Comparison of ENCODE assay signal across 21 mouse cellular contexts in the genomic region with DNA sequence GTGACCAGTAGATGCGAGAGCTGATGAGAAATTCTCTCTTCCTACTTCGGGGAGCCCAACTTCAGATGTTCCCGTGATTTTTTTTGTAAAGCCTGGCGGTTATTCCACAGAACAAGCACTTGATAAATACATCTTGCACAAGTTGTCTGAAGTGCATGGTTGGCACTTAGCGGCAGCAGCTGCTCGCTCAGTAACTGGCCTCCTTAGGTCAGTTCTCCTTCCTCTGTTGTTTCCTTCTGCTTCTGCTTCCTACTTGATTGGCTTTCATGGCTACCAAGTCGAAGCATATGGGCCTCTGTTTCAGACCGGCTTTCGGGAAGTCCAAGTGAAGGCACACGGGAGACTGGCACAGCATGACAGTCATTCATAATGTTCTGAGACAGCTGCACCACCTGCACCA.
DNase-seq lines count a peak whose midpoint lies in the region; ATAC-seq lines count a peak whose summit lies in the region.
"Had no signal": no experiment of that assay in that cellular context is flagged by ENCODE, and none has a peak within 500 bp of the region (broad histone marks: within the 10 kb centered on the region; RNA-seq: fewer than 3 reads in every experiment).

No protein-coding gene starts in this region.

- no peaks in the 10 kb centered on the region for H3K36me3 ChIP-seq in heart, embryonic 10.5 days
- H3K36me3 ChIP-seq: forebrain, embryonic 12.5 days; limb, embryonic 10.5 days; liver, embryonic 13.5 days; neural tube, embryonic 13.5 days had no signal

- no peaks in the 10 kb centered on the region for H3K9me3 ChIP-seq in heart, embryonic 10.5 days
- H3K9me3 ChIP-seq: forebrain, embryonic 12.5 days; limb, embryonic 10.5 days; liver, embryonic 13.5 days; neural tube, embryonic 13.5 days had no signal

- no peak overlapping the region for H3K27ac ChIP-seq in heart, embryonic 10.5 days
- H3K27ac ChIP-seq: heart, adult 2 months; hindbrain, postnatal 0 days; kidney, postnatal 0 days; layer of hippocampus, adult 2 months; limb, embryonic 10.5 days; liver, embryonic 13.5 days; neural tube, embryonic 13.5 days had no signal

- peaks cover 16% of the 10 kb centered on the region for H3K4me1 ChIP-seq in heart, embryonic 10.5 days
- H3K4me1 ChIP-seq: limb, embryonic 10.5 days; liver, embryonic 13.5 days; megakaryocyte, embryonic 14.5 days had no signal

- peak; percentile 7 to 21 for DNase-seq in heart, adult 9 months (ENCODE audit: low spot score in 2 of 2)
- no peak for DNase-seq in heart, embryonic 10.5 days (ENCODE audit: low spot score)
- peak; percentile 20 for DNase-seq in brain, adult 2 months (ENCODE audit: low read depth, low spot score)
- DNase-seq in lung, postnatal 10 days, result peak; percentile 21
- DNase-seq in layer of hippocampus, postnatal 36 days, result no peak
- DNase-seq: cerebellum, adult 11 months; heart, postnatal 10 days; kidney, adult 11 months; liver, embryonic 13.5 days; thymus, postnatal 36 days had no signal

- H3K27me3 ChIP-seq in heart, embryonic 10.5 days (ENCODE audit: insufficient read depth, poor library complexity, severe bottlenecking), result no peaks in the 10 kb centered on the region
- H3K27me3 ChIP-seq: forebrain, embryonic 12.5 days; liver, embryonic 13.5 days; neural tube, embryonic 13.5 days; Patski had no signal

- peak; percentile 55 for ATAC-seq in monocyte, adult 5-6 weeks (replicated peaks; ENCODE audit: insufficient number of reproducible peaks, low FRiP score, low TSS enrichment, poor library complexity, severe bottlenecking)
- no peak for ATAC-seq in erythroblast, adult 5-6 weeks (replicated peaks; ENCODE audit: low FRiP score, poor library complexity, severe bottlenecking)
- ATAC-seq: hindbrain, postnatal 0 days; Patski had no signal

- 85% methylated on average over 10 of the region's 10 CpGs for WGBS in heart, embryonic 10.5 days

- H3K4me3 ChIP-seq in heart, embryonic 10.5 days, result no peak overlapping the region
- H3K4me3 ChIP-seq: forebrain, embryonic 12.5 days; heart, adult 2 months; layer of hippocampus, adult 2 months; limb, embryonic 10.5 days; liver, embryonic 13.5 days; megakaryocyte, embryonic 14.5 days; neural tube, embryonic 13.5 days had no signal

Comparison
In these comparisons a context has a peak if more than half of its experiments do, and no peak if none do; other contexts are left out.
1. DNase-seq: peak in heart, adult 9 months (2 of 2), brain, adult 2 months (single experiment) and lung, postnatal 10 days (single experiment); none in heart, embryonic 10.5 days (single experiment) and layer of hippocampus, postnatal 36 days (0 of 2).